28 mouse cellular contexts compared by ENCODE assay signal in the genomic region with DNA sequence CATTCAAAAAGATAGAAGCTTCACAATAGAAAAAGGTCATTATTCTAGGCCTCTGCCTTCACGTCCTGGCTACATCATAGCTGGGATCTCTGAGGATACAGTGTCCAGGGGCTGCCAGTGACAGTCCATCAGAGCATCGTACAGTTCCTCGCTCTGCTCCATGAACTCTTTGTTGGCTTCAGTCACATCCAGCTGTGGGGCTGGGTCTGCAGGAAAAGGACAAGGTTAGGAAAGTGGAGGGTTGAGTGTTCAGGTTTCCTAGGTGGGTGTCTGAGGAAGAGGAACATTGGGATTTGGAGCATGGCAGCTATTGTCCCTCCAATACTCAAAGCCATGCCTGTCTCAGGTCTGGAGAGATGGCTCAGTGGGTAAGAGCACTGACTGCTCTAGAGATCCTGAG. TPM values are rescaled to one million over a fixed set of nuclear protein-coding genes. Genes with fewer than 3 reads are reported as not detected.
DNase-seq lines count a peak whose midpoint lies in the region; ATAC-seq and TF ChIP-seq lines count a peak whose summit lies in the region.
"Had no signal": no experiment of that assay in that cellular context is flagged by ENCODE, and none has a peak within 500 bp of the region (broad histone marks: within the 10 kb centered on the region; RNA-seq: fewer than 3 reads in every experiment).

No protein-coding gene starts in this region.

- DNase-seq in kidney, adult 9 months = no peak
- peak; percentile 47 for DNase-seq in 416B (ENCODE audit: low read depth)
- no peak for DNase-seq in ES-E14 (ENCODE audit: low read depth, low spot score)
- DNase-seq in gastrocnemius, adult 18-20 months (ENCODE audit: low spot score) = no peak
- DNase-seq: adrenal gland, adult 8-10 months; cerebellum, adult 11-12 months; cerebellum, postnatal 14 days; gastrocnemius, postnatal 14 days; heart, adult 11 months; heart, postnatal 36 days; kidney, adult 18-20 months; kidney, postnatal 10 days; right cerebral cortex, postnatal 14 days; spleen, adult 18-20 months had no signal

- H3K4me2 ChIP-seq in kidney, embryonic 15.5 days = no peak overlapping the region
- no peak overlapping the region for H3K4me2 ChIP-seq in liver, embryonic 15.5 days
- H3K4me2 ChIP-seq: heart, embryonic 12.5 days; hindbrain, embryonic 14.5 days; midbrain, embryonic 13.5 days; neural tube, embryonic 12.5 days had no signal

- peaks cover 12% of the 10 kb centered on the region for H3K4me1 ChIP-seq in kidney, embryonic 15.5 days
- H3K4me1 ChIP-seq in ES-E14 (ENCODE audit: control insufficient read depth in 2 of 2, insufficient read depth in 2 of 2, low read length in 2 of 2, poor library complexity in 1 of 2) = peaks cover 5 to 13% of the 10 kb centered on the region in 2 experiments; a peak in 3 of 4 replicates
- peaks cover 23% of the 10 kb centered on the region for H3K4me1 ChIP-seq in liver, embryonic 15.5 days (replicated peaks)

- no peak overlapping the region for H3K4me3 ChIP-seq in kidney, embryonic 15.5 days (replicated peaks)
- H3K4me3 ChIP-seq in ES-E14 (ENCODE audit: insufficient read depth in 1 of 2, low read depth in 1 of 2, low read length in 2 of 2, poor library complexity in 1 of 2, severe bottlenecking in 1 of 2) = no peak overlapping the region
- H3K4me3 ChIP-seq in liver, embryonic 15.5 days (replicated peaks) = no peak overlapping the region
- H3K4me3 ChIP-seq: embryonic facial prominence, embryonic 10.5 days; forebrain, embryonic 10.5 days; heart, embryonic 12.5 days; megakaryocyte, embryonic 14.5 days; midbrain, embryonic 13.5 days; neural tube, embryonic 12.5 days had no signal

- H3K9me3 ChIP-seq in kidney, embryonic 15.5 days (replicated peaks) = no peaks in the 10 kb centered on the region
- H3K9me3 ChIP-seq in ES-E14 (ENCODE audit: control insufficient read depth, insufficient read depth, low read depth, low read length) = no peaks in the 10 kb centered on the region
- H3K9me3 ChIP-seq in liver, embryonic 15.5 days (replicated peaks) = no peaks in the 10 kb centered on the region
- H3K9me3 ChIP-seq: embryonic facial prominence, embryonic 10.5 days; forebrain, embryonic 10.5 days; heart, embryonic 12.5 days; megakaryocyte, embryonic 14.5 days; midbrain, embryonic 13.5 days; neural tube, embryonic 12.5 days had no signal

- no peak overlapping the region for H3K9ac ChIP-seq in kidney, embryonic 15.5 days
- no peak overlapping the region for H3K9ac ChIP-seq in ES-E14 (ENCODE audit: insufficient read depth, low read depth, low read length, poor library complexity, severe bottlenecking)
- H3K9ac ChIP-seq in liver, embryonic 15.5 days = no peak overlapping the region
- H3K9ac ChIP-seq: heart, embryonic 12.5 days; hindbrain, embryonic 14.5 days; midbrain, embryonic 13.5 days; neural tube, embryonic 12.5 days had no signal

- no peaks in the 10 kb centered on the region for H3K27me3 ChIP-seq in kidney, embryonic 15.5 days
- no peaks in the 10 kb centered on the region for H3K27me3 ChIP-seq in liver, embryonic 15.5 days
- H3K27me3 ChIP-seq: heart, embryonic 12.5 days; megakaryocyte, embryonic 14.5 days; midbrain, embryonic 13.5 days; neural tube, embryonic 12.5 days; Patski had no signal

- peaks cover 65% of the 10 kb centered on the region for H3K36me3 ChIP-seq in kidney, embryonic 15.5 days
- H3K36me3 ChIP-seq in ES-E14 (ENCODE audit: control insufficient read depth, insufficient read depth, low read length, poor library complexity, severe bottlenecking) = peaks cover 36% of the 10 kb centered on the region
- H3K36me3 ChIP-seq in liver, embryonic 15.5 days (replicated peaks) = peaks cover 55% of the 10 kb centered on the region

- in situ Hi-C loops in ES-E14 (cut with MboI; ENCODE audit: low sequenced_read_pairs in 2 of 2, unreplicated experiment in 2 of 2) = no loop called here

- peak overlapping the region; percentile 24; the same call in 1 of the 2 replicates for H3K27ac ChIP-seq in kidney, embryonic 15.5 days
- no peak overlapping the region for H3K27ac ChIP-seq in ES-E14 (ENCODE audit: insufficient read depth, low read depth, low read length, poor library complexity, severe bottlenecking)
- 0 out of 2 replicates have a peak overlapping the region, but pooled peaks have one; percentile 33 for H3K27ac ChIP-seq in liver, embryonic 15.5 days (replicated peaks)
- H3K27ac ChIP-seq: embryonic facial prominence, embryonic 10.5 days; forebrain, embryonic 10.5 days; hindbrain, embryonic 14.5 days; midbrain, embryonic 13.5 days; neural tube, embryonic 12.5 days had no signal

- ATAC-seq in kidney, embryonic 15.5 days (replicated peaks; ENCODE audit: low FRiP score) = no peak
- ATAC-seq in liver, embryonic 15.5 days (ENCODE audit: insufficient read depth) = no peak
- no peak for ATAC-seq in megakaryocyte progenitor cell, adult 5-6 weeks (replicated peaks; ENCODE audit: poor library complexity)
- ATAC-seq: activated CD4-positive, CD25-positive, alpha-beta regulatory T cell, adult 4 months; forebrain, embryonic 16.5 days; inflammation-experienced regulatory T-cells, adult 6 months; midbrain, embryonic 13.5 days; Patski had no signal

- WGBS in kidney, embryonic 15.5 days = 47% methylated on average over 3 of the region's 3 CpGs
- 33% methylated on average over 3 of the region's 3 CpGs for WGBS in liver, embryonic 15.5 days (ENCODE audit: insufficient replicate concordance)

TF ChIP-seq in ES-E14, 5 proteins besides CTCF, POLR2A, EP300 and RAD21:
- TF ChIP-seq ZC3H11A (IDR thresholded peaks at IDR 0.05; ENCODE audit: borderline replicate concordance, low read depth, low read length) = no peak
- no peak for TF ChIP-seq HCFC1 (IDR thresholded peaks at IDR 0.05; ENCODE audit: borderline replicate concordance, insufficient read depth, low read length)
- no peak for TF ChIP-seq ZNF384 (IDR thresholded peaks at IDR 0.05; ENCODE audit: low read depth, low read length)
- no peak for TF ChIP-seq MAFK (IDR thresholded peaks at IDR 0.05; ENCODE audit: insufficient read depth, low read depth, low read length)
- TF ChIP-seq CHD2 (IDR thresholded peaks at IDR 0.05; ENCODE audit: low read depth, low read length) = 0 out of 2 replicates have a peak, but pooled peaks have one; percentile 42

RNA-seq across cellular contexts. Expression of gene Rab42, which starts 8.6 kb away (rescaled TPM):
- polyA plus RNA-seq in kidney, embryonic 15.5 days (2015; fragmentation: Nextera tagmentation; extraction: Ambion mirVana) = 3.3 and 3.5 TPM in 2 replicates
- 0.69 and 1.1 TPM in 2 replicates for total RNA-seq in ES-E14 (2012; rRNA removed)
- 0.52 and 0.54 TPM in 2 replicates for polyA plus RNA-seq in liver, embryonic 15.5 days (2015; fragmentation: Nextera tagmentation; extraction: Ambion mirVana)
- total RNA-seq in megakaryocyte progenitor cell, adult 5-6 weeks (2015) = not detected in 2 replicates
- 1.0 and 1.3 TPM in 2 replicates for total RNA-seq in megakaryocyte progenitor cell, adult 5-6 weeks (2017)
- total RNA-seq in gastrocnemius, adult 18-20 months (2021) = under 1 TPM in 1 of 2 experiments, not detected in 1; 0.31 TPM
- polyA plus RNA-seq: activated CD4-positive, CD25-positive, alpha-beta regulatory T cell, adult 4 months; Patski had no signal

RNA-seq across cellular contexts. Expression of gene Trnau1ap, which starts 17.5 kb away (rescaled TPM):
- 73.6 and 80.5 TPM in 2 replicates for polyA plus RNA-seq in kidney, embryonic 15.5 days (2015; fragmentation: Nextera tagmentation; extraction: Ambion mirVana)
- total RNA-seq in ES-E14 (2012; rRNA removed) = 48.6 and 61.8 TPM in 2 replicates
- polyA plus RNA-seq in liver, embryonic 15.5 days (2015; fragmentation: Nextera tagmentation; extraction: Ambion mirVana) = 28.7 and 34.2 TPM in 2 replicates
- 32.2 and 45.6 TPM in 2 replicates for total RNA-seq in megakaryocyte progenitor cell, adult 5-6 weeks (2015)
- total RNA-seq in megakaryocyte progenitor cell, adult 5-6 weeks (2017) = 34.4 and 43.4 TPM in 2 replicates
- total RNA-seq in gastrocnemius, adult 18-20 months (2021) = 10 to 100 TPM in 1 of 2 experiments, 1 to 10 TPM in 1; 9.9 to 11.4 TPM

RNA-seq across cellular contexts. Expression of gene Taf12, which starts 37.6 kb away (rescaled TPM):
- 47.7 and 48.3 TPM in 2 replicates for polyA plus RNA-seq in kidney, embryonic 15.5 days (2015; fragmentation: Nextera tagmentation; extraction: Ambion mirVana)
- total RNA-seq in ES-E14 (2012; rRNA removed) = 12.1 and 21.9 TPM in 2 replicates
- polyA plus RNA-seq in liver, embryonic 15.5 days (2015; fragmentation: Nextera tagmentation; extraction: Ambion mirVana) = 31.7 and 38.3 TPM in 2 replicates
- total RNA-seq in megakaryocyte progenitor cell, adult 5-6 weeks (2015) = 40.5 and 42.1 TPM in 2 replicates
- total RNA-seq in megakaryocyte progenitor cell, adult 5-6 weeks (2017) = 34.1 and 72.2 TPM in 2 replicates
- 10 to 100 TPM; 34.4 to 37.3 TPM for total RNA-seq in gastrocnemius, adult 18-20 months (2021)

RNA-seq across cellular contexts. Expression of gene Rcc1, which starts 41.6 kb away (rescaled TPM):
- 88.9 and 92.7 TPM in 2 replicates for polyA plus RNA-seq in kidney, embryonic 15.5 days (2015; fragmentation: Nextera tagmentation; extraction: Ambion mirVana)
- total RNA-seq in ES-E14 (2012; rRNA removed) = 107 and 117 TPM in 2 replicates
- polyA plus RNA-seq in liver, embryonic 15.5 days (2015; fragmentation: Nextera tagmentation; extraction: Ambion mirVana) = 48.0 and 54.5 TPM in 2 replicates
- 24.2 and 26.8 TPM in 2 replicates for total RNA-seq in megakaryocyte progenitor cell, adult 5-6 weeks (2015)
- 44.1 and 46.9 TPM in 2 replicates for total RNA-seq in megakaryocyte progenitor cell, adult 5-6 weeks (2017)
- total RNA-seq in gastrocnemius, adult 18-20 months (2021) = 1 to 10 TPM; 5.6 to 7.7 TPM

RNA-seq across cellular contexts. Expression of gene Gmeb1, which starts 50.4 kb away (rescaled TPM):
- polyA plus RNA-seq in kidney, embryonic 15.5 days (2015; fragmentation: Nextera tagmentation; extraction: Ambion mirVana) = 40.0 and 40.1 TPM in 2 replicates
- total RNA-seq in ES-E14 (2012; rRNA removed) = 20.7 and 22.3 TPM in 2 replicates
- polyA plus RNA-seq in liver, embryonic 15.5 days (2015; fragmentation: Nextera tagmentation; extraction: Ambion mirVana) = 13.2 and 14.2 TPM in 2 replicates
- 13.9 and 14.3 TPM in 2 replicates for total RNA-seq in megakaryocyte progenitor cell, adult 5-6 weeks (2015)
- total RNA-seq in megakaryocyte progenitor cell, adult 5-6 weeks (2017) = 18.7 and 29.3 TPM in 2 replicates
- total RNA-seq in gastrocnemius, adult 18-20 months (2021) = 1 to 10 TPM; 6.7 to 8.0 TPM
